Mouse (Mus musculus) neural tube, embryonic 12.5 days (tissue): ENCODE results near the gene Gm20388. TPM values are rescaled to one million over a fixed set of nuclear protein-coding genes. Genes with fewer than 3 reads are reported as not detected.

ENCODE experiments used
- ATAC-seq: fragments of 200-750 bp; cut with Nextera tagmentation; 2 replicates; pipeline ENCODE4 v1.8.0; 2017; ENCODE audit warnings: low read depth, mild to moderate bottlenecking, moderate TSS enrichment, moderate library complexity; ENCODE audit not compliant: low FRiP score
- H3K27ac ChIP-seq: fragments of 300-500 bp; sonication (generic); 2 replicates; pipeline ENCODE4 v1.5.1; 2016
- H3K27me3 ChIP-seq: fragments of 300-500 bp; sonication (generic); replicated peaks from 2 replicates; pipeline ENCODE4 v1.6.1; 2016; ENCODE audit warnings: mild to moderate bottlenecking
- H3K36me3 ChIP-seq: fragments of 300-500 bp; sonication (generic); 2 replicates; pipeline ENCODE4 v1.6.1; 2016; ENCODE audit warnings: mild to moderate bottlenecking
- H3K4me1 ChIP-seq: fragments of 300-500 bp; sonication (generic); 2 replicates; pipeline ENCODE4 v1.6.1; 2016
- H3K4me2 ChIP-seq: fragments of 300-500 bp; sonication (generic); replicated peaks from 2 replicates; pipeline ENCODE4 v1.6.1; 2016; ENCODE audit warnings: mild to moderate bottlenecking
- H3K4me3 ChIP-seq: fragments of 300-500 bp; sonication (generic); 2 replicates; pipeline ENCODE4 v1.5.1; 2016
- H3K9ac ChIP-seq: fragments of 300-500 bp; sonication (generic); 2 replicates; pipeline ENCODE4 v1.6.1; 2016; ENCODE audit warnings: mild to moderate bottlenecking
- H3K9me3 ChIP-seq: fragments of 300-500 bp; sonication (generic); 2 replicates; pipeline ENCODE4 v1.6.1; 2016; ENCODE audit warnings: mild to moderate bottlenecking
- WGBS: fragments of 180-500 bp; shearing (Covaris S2); methylation state at CpG from one replicate; pipeline ENCODE4 v1.1.7; 2016; 5-methylcytosine and 5-hydroxymethylcytosine counted together
- polyA plus RNA-seq: library from polyadenylated mRNA; unstranded; fragments of >200 nt; fragmentation: Nextera tagmentation; extraction: Ambion mirVana; gene quantifications from 2 replicates; pipeline ENCODE4 v1.2.1, GENCODE M21; 2016

The Gm20388 gene
- polyA plus RNA-seq, 1 experiment from 2014 or later, result not detected

GRCm38 (mm10) chr8:123349073-123349472 is 3438.4 kb downstream of the Gm20388 start:
- H3K4me1 ChIP-seq, result peaks cover 5% of the 10 kb centered on the region; the same call in 1 of the 2 replicates
- 94% methylated on average over 4 of the region's 4 CpGs for WGBS
- H3K4me3 ChIP-seq, result no peak overlapping the region
- ATAC-seq, result no peak
- no peaks in the 10 kb centered on the region for H3K27me3 ChIP-seq
- H3K27ac ChIP-seq, result no peak overlapping the region
- H3K36me3 ChIP-seq, result peaks cover 5% of the 10 kb centered on the region; the same call in 1 of the 2 replicates
- H3K9me3 ChIP-seq, result no peaks in the 10 kb centered on the region
- no peak overlapping the region for H3K9ac ChIP-seq
- no peak overlapping the region for H3K4me2 ChIP-seq

DNA sequence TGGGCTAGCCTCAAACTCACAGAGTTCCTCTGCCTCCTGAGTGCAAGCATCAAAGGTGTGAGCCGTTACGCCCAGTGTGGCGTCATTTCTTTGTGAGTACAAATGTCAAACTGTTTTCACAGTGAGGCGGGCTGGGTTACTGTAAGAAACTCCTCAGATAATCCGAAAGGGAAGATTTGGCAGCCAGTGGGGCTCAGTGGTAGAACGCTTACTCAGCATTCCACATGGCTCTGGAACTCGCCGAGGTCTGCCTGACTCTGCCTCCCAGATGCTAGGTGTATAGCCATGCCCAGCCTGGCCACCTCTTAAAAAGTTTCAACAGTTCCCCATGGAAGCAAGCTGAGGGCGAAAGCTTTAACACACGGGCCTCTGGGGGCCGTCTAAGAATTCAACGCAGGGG is 3441.5 kb downstream of the Gm20388 start:
- Histone ChIP-seq H3K27ac (no peak overlapping the region), H3K9ac (no peak overlapping the region), H3K4me2 (no peak overlapping the region), H3K27me3 (no peaks in the 10 kb centered on the region), H3K4me1 (peaks cover 5% of the 10 kb centered on the region; the same call in 1 of the 2 replicates), H3K9me3 (no peaks in the 10 kb centered on the region), H3K4me3 (no peak overlapping the region), H3K36me3 (peaks cover 15% of the 10 kb centered on the region)
- no peak for ATAC-seq
- WGBS, result 85% methylated on average over 12 of the region's 12 CpGs

DNA sequence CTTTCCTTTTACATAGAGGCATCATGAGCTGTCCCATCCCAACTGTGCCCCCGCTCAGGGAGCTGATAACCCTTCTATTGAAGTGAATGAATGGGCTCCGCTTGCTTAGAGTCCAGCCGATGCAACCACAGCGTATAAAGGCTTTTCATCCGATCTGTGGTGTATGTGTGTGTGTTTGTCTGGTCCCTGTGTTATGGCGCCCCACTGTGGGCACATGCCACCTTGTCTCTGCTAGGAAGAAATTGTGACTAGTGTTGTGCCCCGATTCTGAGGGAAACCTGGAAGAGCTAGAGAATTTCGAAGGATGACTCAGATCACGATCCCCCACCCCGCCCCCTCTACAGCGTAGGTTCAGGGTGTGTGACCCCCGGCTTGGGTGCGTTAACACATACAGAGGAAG is 3442.1 kb downstream of the Gm20388 start:
- ATAC-seq, result no peak
- H3K27me3 ChIP-seq, result no peaks in the 10 kb centered on the region
- no peak overlapping the region for H3K9ac ChIP-seq

GRCm38 (mm10) chr8:123353216-123353615 is 3442.6 kb downstream of the Gm20388 start:
- ATAC-seq, result no peak
- WGBS, result 39% methylated on average over 11 of the region's 11 CpGs

More for the DNA sequence above, 3442.1 kb downstream of the Gm20388 start:
- WGBS, result 56% methylated on average over 13 of the region's 13 CpGs
- Histone ChIP-seq H3K36me3 (peaks cover 21% of the 10 kb centered on the region), H3K9me3 (no peaks in the 10 kb centered on the region), H3K4me1 (peaks cover 5% of the 10 kb centered on the region; the same call in 1 of the 2 replicates), H3K4me2 (no peak overlapping the region), H3K4me3 (no peak overlapping the region), H3K27ac (no peak overlapping the region)

DNA sequence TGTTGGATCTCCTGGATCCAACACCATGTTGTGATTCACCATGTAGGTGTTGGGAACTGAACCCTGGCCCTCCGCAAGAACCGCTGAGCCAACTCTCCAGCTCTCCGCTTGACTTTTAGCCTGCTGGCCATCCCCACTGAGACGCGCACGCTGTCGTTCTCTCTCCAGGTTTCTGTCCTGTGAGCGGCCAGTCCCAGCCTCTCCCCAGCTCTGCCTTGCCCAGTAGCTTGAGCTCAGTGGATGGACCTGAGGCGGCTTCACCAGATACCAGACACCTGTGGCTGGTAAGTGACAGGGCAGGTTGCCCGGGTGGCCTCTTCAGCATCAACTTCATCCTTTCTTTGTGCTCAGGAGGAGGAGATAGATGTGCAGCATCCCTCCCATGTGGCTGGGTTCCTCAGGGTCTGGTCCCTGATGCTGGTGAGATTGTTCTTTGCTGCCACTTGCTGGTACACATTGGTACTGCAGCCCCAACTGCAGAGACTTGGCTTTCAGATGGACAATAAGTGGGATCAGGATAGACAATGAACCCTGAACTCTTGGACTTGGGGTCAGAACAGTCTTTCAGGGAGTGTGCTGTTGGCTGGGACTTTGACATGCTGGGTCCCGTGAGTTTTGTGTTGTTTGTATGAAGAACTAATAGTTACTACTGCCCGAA is 3450.6 kb downstream of the Gm20388 start:
- Histone ChIP-seq H3K9me3 (no peaks in the 10 kb centered on the region), H3K4me1 (no peaks in the 10 kb centered on the region), H3K27ac (no peak overlapping the region), H3K27me3 (no peaks in the 10 kb centered on the region), H3K4me2 (no peak overlapping the region), H3K4me3 (no peak overlapping the region), H3K9ac (no peak overlapping the region), H3K36me3 (peaks cover 53% of the 10 kb centered on the region)
- WGBS, result 53% methylated on average over 12 of the region's 12 CpGs
- peak; percentile 63 for ATAC-seq

More at GRCm38 (mm10) chr8:123353216-123353615, 3442.6 kb downstream of the Gm20388 start:
- Histone ChIP-seq H3K9ac (no peak overlapping the region), H3K9me3 (no peaks in the 10 kb centered on the region), H3K4me2 (no peak overlapping the region), H3K4me3 (no peak overlapping the region), H3K4me1 (peaks cover 5% of the 10 kb centered on the region; the same call in 1 of the 2 replicates), H3K27ac (no peak overlapping the region), H3K36me3 (peaks cover 22% of the 10 kb centered on the region), H3K27me3 (no peaks in the 10 kb centered on the region)

- Histone ChIP-seq H3K36me3 (peaks cover 15% of the 10 kb centered on the region; the same call in 1 of the 2 replicates), H3K9ac (peak within 1 kb of the TSS; percentile 76), H3K4me3 (peak within 1 kb of the TSS; percentile 72), H3K27me3 (no peaks in the 10 kb centered on the region), H3K4me2 (peak within 1 kb of the TSS; percentile 79), H3K9me3 (no peaks in the 10 kb centered on the region), H3K27ac (peak within 1 kb of the TSS; percentile 90), H3K4me1 (peaks cover 23% of the 10 kb centered on the region)
- 1% methylated on average over 75 of the region's 75 CpGs for WGBS
- ATAC-seq, result peak; percentile 93
Measured at GRCm38 (mm10) chr8:123373403-123374238, 3463.0 kb downstream of the Gm20388 start, which contains the start of gene Tcf25. Gene Tcf25 (plus strand): TSS chr8:123373753.

DNA sequence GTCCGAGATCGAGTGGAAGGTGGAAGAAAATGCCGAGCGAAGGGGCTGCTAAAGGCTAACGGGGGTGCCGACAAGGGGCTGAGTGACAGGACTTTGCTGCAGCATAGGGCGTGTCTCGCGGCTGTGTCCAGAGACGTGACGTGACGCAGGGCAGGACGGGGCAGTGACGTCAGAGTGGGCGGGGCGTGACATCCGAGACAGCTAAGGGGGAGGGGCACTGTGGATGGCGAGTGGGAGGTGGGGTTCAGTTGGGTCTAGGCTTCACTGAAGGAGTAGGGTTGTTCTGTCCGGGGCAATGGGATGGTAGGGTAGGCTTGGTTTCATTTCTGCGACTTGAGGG is 3463.6 kb downstream of the Gm20388 start:
- under 1% methylated on average over 20 of the region's 20 CpGs for WGBS
- Histone ChIP-seq H3K4me1 (peaks cover 23% of the 10 kb centered on the region), H3K9me3 (no peaks in the 10 kb centered on the region), H3K4me2 (peak overlapping the region; percentile 79), H3K27ac (peak overlapping the region; percentile 90), H3K36me3 (peaks cover 10% of the 10 kb centered on the region; the same call in 1 of the 2 replicates), H3K27me3 (no peaks in the 10 kb centered on the region), H3K4me3 (peak overlapping the region; percentile 72), H3K9ac (peak overlapping the region; percentile 76)
- ATAC-seq, result peak; percentile 85

DNA sequence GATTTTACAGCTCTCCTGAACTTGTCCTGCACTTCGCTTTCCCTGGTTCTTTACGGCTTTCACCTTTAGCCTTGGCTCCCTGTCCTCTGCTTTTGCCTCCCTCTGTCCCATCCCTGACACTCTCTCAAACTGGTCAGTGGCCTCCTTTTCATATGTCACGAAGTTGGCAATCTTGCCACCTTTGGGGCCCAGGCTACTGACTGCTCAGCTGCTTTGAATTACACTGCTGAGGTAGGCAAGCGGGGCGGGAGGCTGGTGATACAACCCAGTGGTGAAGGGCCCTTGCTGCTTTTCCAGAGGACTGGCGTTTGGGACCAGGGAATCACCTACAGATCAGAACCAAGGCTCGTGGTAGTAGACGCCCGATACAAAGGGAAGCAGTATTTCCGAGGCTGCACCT is 3465.1 kb downstream of the Gm20388 start:
- 84% methylated on average over 10 of the region's 10 CpGs for WGBS
- H3K9me3 ChIP-seq, result no peaks in the 10 kb centered on the region
- H3K27me3 ChIP-seq, result no peaks in the 10 kb centered on the region
- peaks cover 4% of the 10 kb centered on the region; the same call in 1 of the 2 replicates for H3K36me3 ChIP-seq
- H3K4me1 ChIP-seq, result peaks cover 23% of the 10 kb centered on the region
- no peak overlapping the region for H3K27ac ChIP-seq
- no peak overlapping the region for H3K4me3 ChIP-seq
- no peak overlapping the region for H3K9ac ChIP-seq
- 0 out of 2 replicates have a peak overlapping the region, but pooled peaks have one; percentile 0 for H3K4me2 ChIP-seq
- ATAC-seq, result no peak

- Histone ChIP-seq H3K4me1 (peaks cover 23% of the 10 kb centered on the region), H3K4me3 (no peak overlapping the region), H3K9me3 (no peaks in the 10 kb centered on the region), H3K27me3 (no peaks in the 10 kb centered on the region), H3K36me3 (peaks cover 8% of the 10 kb centered on the region; the same call in 1 of the 2 replicates), H3K4me2 (no peak overlapping the region), H3K9ac (no peak overlapping the region), H3K27ac (no peak overlapping the region)
- WGBS, result 53% methylated on average over 8 of the region's 8 CpGs
- ATAC-seq, result no peak
Measured at GRCm38 (mm10) chr8:123376106-123376505, 3465.5 kb downstream of the Gm20388 start.

DNA sequence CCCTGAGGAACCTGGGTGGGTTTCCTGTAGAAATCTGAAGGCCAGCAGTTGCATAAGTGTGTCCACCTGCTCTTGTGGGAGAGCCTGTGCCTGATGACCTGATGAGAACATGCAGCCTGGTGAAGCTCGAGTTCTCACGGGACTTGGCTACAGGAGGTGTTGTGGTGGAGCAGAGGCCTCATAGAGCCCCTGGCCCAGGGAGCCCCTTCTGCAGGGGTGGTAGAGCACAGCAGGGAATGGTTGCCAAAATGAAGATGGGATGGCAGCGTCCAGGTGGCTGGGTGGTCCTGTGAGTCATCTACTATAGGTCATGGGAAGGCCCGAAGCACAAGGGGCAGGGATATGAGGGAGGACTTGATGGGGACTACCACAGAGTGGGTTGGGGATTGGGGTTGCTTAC is 3471.1 kb downstream of the Gm20388 start:
- WGBS, result 97% methylated on average over 4 of the region's 4 CpGs
- H3K36me3 ChIP-seq, result peaks cover 60% of the 10 kb centered on the region
- no peak overlapping the region for H3K4me3 ChIP-seq

DNA sequence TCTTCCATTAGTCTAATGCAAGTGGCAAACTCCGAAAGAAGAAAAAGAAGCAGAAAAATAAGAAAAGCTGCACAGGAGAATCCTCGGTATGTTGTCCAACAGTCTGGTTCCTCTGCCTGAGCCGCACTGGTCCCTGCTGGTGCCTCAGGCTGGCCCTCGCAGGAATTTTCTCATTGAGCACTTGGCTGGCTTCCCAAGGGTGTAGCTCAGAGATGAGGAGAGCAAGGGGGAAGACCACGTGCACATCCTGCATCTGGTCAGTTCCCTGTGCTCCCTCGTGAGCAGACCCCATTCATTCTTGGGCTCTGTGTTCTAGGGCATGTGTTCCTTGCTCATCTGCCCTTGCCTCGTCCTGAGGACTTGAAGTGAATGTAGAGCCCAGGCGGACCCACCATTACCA is 3471.9 kb downstream of the Gm20388 start:
- Histone ChIP-seq H3K9me3 (no peaks in the 10 kb centered on the region), H3K9ac (no peak overlapping the region), H3K27me3 (no peaks in the 10 kb centered on the region), H3K4me2 (no peak overlapping the region), H3K4me3 (no peak overlapping the region), H3K36me3 (peaks cover 68% of the 10 kb centered on the region), H3K4me1 (no peaks in the 10 kb centered on the region), H3K27ac (no peak overlapping the region)
- WGBS, result 91% methylated on average over 8 of the region's 8 CpGs
- ATAC-seq, result no peak

More for the DNA sequence above, 3471.1 kb downstream of the Gm20388 start:
- H3K9me3 ChIP-seq, result no peaks in the 10 kb centered on the region
- H3K9ac ChIP-seq, result no peak overlapping the region
- H3K4me1 ChIP-seq, result no peaks in the 10 kb centered on the region
- no peak for ATAC-seq
- no peak overlapping the region for H3K27ac ChIP-seq
- no peaks in the 10 kb centered on the region for H3K27me3 ChIP-seq
- H3K4me2 ChIP-seq, result no peak overlapping the region

GRCm38 (mm10) chr8:123384883-123385540 is 3474.4 kb downstream of the Gm20388 start:
- no peak overlapping the region for H3K9ac ChIP-seq
- no peak for ATAC-seq
- H3K9me3 ChIP-seq, result no peaks in the 10 kb centered on the region
- no peak overlapping the region for H3K4me2 ChIP-seq
- no peaks in the 10 kb centered on the region for H3K4me1 ChIP-seq
- H3K4me3 ChIP-seq, result no peak overlapping the region
- H3K27ac ChIP-seq, result no peak overlapping the region
- WGBS, result 75% methylated on average over 9 of the region's 9 CpGs
- peaks cover 93% of the 10 kb centered on the region for H3K36me3 ChIP-seq
- no peaks in the 10 kb centered on the region for H3K27me3 ChIP-seq
